Mouse (Mus musculus) ES-E14 (cell line): ENCODE results near the gene Hoxb5.

Source experiments
- CHD2 ChIP-seq: IDR thresholded peaks from 2 replicates; pipeline ENCODE4 v1.6.1; 2014; ENCODE audit warnings: mild to moderate bottlenecking, low read depth, low read length, inconsistent platforms
- HCFC1 ChIP-seq: IDR thresholded peaks from 2 replicates; pipeline ENCODE4 v1.6.1; 2012; ENCODE audit warnings: low read length, inconsistent platforms, borderline replicate concordance; ENCODE audit not compliant: insufficient read depth
- MAFK ChIP-seq: IDR thresholded peaks from 2 replicates; pipeline ENCODE4 v1.6.1; 2014; ENCODE audit warnings: mild to moderate bottlenecking, low read depth, low read length, inconsistent platforms; ENCODE audit not compliant: insufficient read depth
- ZC3H11A ChIP-seq: IDR thresholded peaks from 2 replicates; pipeline ENCODE4 v1.6.1; 2012; ENCODE audit warnings: low read depth, mild to moderate bottlenecking, inconsistent platforms, low read length, borderline replicate concordance
- ZNF384 ChIP-seq: IDR thresholded peaks from 2 replicates; pipeline ENCODE4 v1.6.1; 2012; ENCODE audit warnings: low read depth, low read length, inconsistent platforms

- TF ChIP-seq ZNF384 (no peak), HCFC1 (no peak), ZC3H11A (no peak), MAFK (no peak), CHD2 (no peak)
Measured at GRCm38 (mm10) chr11:96277151-96278044, 25.7 kb upstream of the Hoxb5 start.
